Mouse (Mus musculus): ENCODE results near the gene Dis3l. TPM values are rescaled to one million over a fixed set of nuclear protein-coding genes. Genes with fewer than 3 reads are reported as not detected.

Gene Dis3l
- total RNA-seq, 2 experiments from 2014 or later: 12.6 to 16.7 TPM

Other genes starting within 250 kb of the Dis3l start
- gene Lctl, start 224.1 kb downstream of the Dis3l start, total RNA-seq (2021): under 1 TPM; 0.66 to 0.68 TPM
- gene Zwilch, start 168.2 kb downstream of the Dis3l start, total RNA-seq (2021): 1 to 10 TPM; 3.1 to 5.3 TPM
- 100 to 1,000 TPM; 811 to 822 TPM for gene Rpl4, start 167.9 kb downstream of the Dis3l start, total RNA-seq (2021)
- 10 to 100 TPM; 17.4 to 17.5 TPM for gene Snapc5, start 162.0 kb downstream of the Dis3l start, total RNA-seq (2021)
- gene Uchl4, start 106.1 kb downstream of the Dis3l start, total RNA-seq (2021): 1 to 10 TPM; 2.0 to 2.9 TPM
- gene Map2k1, start 87.7 kb downstream of the Dis3l start, total RNA-seq (2021): 10 to 100 TPM; 69.8 to 71.6 TPM
- 10 to 100 TPM; 19.2 to 24.3 TPM for gene Tipin, start 59.7 kb downstream of the Dis3l start, total RNA-seq (2021)
- gene Megf11, start 44.3 kb upstream of the Dis3l start, total RNA-seq (2021): 1 to 10 TPM in 1 of 2 experiments, under 1 TPM in 1; 0.38 to 1.5 TPM

Data from gastrocnemius, postnatal 10 days (tissue).